Mouse (Mus musculus) lung, adult 18-20 months (tissue): ENCODE data around the gene Troap.
A peak's percentile ranks its signal among the peaks of the same experiment; 100 is the strongest.
"Not testable (repeated sequence)": the region's sequence is repeated elsewhere in the genome, so short reads cannot be mapped to it uniquely, and the experiment has no call there.

Experiments used
- DNase-seq, 2 experiments: peaks; one replicate each; pipeline ENCODE4 v3.0.0; 2022; ENCODE audit warnings: mixed read lengths in 2 of 2

The Troap gene

GRCm38 (mm10) chr15:99040920-99041856 is 33.2 kb upstream of the Troap start:
- no peak for DNase-seq

DNA sequence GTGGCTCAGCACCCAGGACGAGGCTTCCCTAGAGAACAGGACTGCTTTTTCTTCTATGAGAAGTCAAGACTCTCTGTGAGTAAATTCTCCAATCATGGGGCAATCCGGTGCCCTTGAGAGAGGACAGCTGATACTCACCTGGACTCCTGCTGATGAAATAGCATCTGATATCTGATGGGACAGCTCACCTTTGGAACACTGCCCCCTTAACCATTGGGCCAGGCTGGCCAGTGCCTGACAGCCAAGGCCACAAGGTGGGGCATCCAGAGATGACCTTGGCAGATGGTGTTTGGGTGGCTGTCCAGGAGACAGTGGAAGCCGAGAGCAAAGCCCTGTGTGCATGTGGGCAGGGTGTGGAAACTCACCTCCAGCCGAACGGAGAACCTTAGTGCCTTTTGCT is 32.0 kb upstream of the Troap start:
- no peak for DNase-seq

- DNase-seq, result peak in 1 of 2 experiments; percentile 46
These were observed 29.5 kb upstream of the Troap start for GRCm38 (mm10) chr15:99044854-99045253.

DNA sequence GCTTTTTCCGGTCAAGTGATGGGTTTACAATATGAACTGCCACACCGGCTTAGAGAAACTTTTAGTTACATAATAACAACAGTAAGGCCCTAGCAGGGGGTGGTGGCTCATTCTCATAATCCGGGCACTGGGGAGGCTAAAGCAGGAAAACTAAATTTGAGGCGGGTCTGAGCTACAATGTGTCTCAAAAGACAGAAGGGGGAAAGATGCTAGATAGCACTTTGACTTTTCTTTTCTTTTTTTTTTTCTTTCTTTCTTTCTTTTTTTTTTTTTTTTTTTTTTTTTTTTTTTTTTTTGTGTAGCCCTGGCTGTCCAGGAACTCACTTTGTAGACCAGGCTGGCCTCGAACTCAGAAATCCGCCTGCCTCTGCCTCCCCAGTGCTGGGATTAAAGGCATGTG is 28.6 kb upstream of the Troap start:
- DNase-seq, result not testable (repeated sequence)

DNA sequence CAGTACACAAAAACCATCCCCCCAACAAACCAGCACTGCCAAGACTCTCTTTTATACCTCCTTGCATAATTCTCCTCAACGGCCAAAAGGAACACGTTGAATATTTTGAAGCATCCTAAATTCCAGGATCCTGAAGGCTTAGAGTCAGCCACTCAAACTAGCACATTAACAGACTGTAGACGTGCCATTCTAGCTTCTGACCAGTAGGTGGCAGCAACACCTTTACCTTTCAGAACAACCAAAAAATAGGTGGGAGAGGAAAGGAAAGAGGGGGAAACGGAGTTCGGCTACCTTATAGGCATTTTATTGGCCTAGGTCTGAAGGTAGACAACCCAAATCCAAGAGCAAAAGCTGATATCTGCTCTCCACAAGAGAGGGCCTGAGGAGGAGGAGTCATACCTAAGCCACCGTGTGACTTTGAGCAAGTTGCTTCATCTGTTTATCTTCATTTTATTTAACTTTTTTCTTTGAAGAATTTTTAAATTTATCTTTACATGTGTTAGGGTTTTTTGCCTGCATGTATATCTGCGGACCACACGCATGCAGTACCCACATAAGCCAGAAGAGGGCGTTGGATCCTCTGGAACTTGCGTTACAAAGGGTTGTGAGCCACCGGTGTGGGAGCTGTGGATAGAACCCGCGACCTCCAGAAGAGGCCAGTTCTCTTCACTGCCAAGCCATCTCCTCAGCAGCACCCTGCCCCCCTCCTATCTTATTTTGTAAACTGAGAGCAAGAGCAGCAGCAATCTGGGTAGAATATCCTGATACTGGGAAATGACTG is 24.7 kb upstream of the Troap start:
- peak; percentile 50 to 51 for DNase-seq

- DNase-seq, result peak in 1 of 2 experiments; percentile 15
These were observed 21.0 kb upstream of the Troap start for GRCm38 (mm10) chr15:99053373-99053772.

- no peak for DNase-seq
These were observed 19.3 kb upstream of the Troap start, which contains the start of gene Prph for GRCm38 (mm10) chr15:99055040-99055439. TSS of gene Prph (plus strand) at chr15:99055174.

DNA sequence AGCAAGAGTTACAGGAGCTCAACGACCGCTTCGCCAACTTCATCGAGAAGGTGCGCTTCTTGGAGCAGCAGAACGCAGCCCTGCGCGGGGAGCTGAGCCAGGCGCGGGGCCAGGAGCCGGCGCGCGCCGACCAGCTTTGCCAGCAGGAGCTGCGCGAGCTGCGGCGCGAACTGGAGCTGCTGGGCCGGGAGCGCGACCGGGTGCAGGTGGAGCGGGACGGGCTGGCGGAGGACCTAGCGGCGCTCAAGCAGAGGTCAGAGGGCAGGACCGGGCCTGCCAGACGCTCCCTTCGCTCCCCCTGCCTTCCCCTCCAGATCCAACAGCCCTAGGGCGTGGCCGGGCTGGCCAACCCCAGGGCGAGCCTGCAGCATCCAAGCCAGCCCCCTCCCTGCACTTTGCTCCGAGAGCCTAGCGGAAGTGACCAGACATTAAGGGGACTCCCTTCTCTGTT is 18.8 kb upstream of the Troap start:
- no peak for DNase-seq

DNA sequence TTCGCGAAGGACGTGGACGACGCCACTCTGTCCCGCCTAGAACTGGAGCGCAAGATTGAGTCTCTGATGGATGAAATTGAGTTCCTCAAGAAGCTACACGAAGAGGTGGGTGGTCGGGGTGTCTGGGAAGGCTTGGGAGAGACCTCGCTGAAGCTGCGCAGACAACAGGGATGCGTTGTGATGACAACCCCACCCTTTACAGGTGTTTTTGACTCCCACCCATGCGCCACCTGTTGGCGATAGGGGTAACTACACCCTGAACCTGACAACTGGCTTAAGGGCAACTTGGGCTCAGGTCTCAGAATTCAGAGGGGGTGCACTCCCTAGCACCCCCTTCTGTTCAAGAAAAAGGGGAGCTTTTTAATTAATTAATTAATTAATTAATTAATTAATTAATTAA is 18.0 kb upstream of the Troap start:
- DNase-seq, result peak in 1 of 2 experiments; percentile 27

DNA sequence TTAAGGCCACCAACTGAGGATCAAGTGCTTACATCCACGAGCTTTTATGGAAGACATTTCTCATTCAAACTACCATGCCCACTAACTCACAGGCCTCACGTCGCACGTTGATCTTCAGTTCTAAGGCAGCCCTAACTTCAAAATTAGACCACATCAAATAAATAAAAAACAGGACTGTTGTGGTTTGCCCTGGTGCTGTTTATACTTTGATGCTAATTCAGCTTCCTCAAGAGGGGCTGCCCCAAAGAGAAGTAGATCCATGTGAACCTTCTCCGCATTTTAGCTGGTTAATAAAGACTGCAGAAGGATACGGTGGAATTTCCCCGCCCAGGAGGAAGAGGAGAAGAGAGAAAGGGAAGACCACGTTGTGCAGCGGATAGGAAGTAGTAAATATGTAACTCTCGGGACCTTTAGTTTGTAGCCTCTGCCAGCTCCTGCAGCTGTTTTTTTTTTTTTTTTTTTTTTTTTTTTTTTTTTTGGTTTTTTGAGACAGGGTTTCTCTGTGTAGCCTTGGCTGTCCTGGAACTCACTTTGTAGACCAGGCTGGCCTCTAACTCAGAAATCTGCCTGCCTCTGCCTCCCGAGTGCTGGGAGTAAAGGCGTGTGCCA is 8.7 kb upstream of the Troap start:
- no peak for DNase-seq

- DNase-seq, result no peak
These were observed 2.4 kb upstream of the Troap start for GRCm38 (mm10) chr15:99071988-99072387.

DNA sequence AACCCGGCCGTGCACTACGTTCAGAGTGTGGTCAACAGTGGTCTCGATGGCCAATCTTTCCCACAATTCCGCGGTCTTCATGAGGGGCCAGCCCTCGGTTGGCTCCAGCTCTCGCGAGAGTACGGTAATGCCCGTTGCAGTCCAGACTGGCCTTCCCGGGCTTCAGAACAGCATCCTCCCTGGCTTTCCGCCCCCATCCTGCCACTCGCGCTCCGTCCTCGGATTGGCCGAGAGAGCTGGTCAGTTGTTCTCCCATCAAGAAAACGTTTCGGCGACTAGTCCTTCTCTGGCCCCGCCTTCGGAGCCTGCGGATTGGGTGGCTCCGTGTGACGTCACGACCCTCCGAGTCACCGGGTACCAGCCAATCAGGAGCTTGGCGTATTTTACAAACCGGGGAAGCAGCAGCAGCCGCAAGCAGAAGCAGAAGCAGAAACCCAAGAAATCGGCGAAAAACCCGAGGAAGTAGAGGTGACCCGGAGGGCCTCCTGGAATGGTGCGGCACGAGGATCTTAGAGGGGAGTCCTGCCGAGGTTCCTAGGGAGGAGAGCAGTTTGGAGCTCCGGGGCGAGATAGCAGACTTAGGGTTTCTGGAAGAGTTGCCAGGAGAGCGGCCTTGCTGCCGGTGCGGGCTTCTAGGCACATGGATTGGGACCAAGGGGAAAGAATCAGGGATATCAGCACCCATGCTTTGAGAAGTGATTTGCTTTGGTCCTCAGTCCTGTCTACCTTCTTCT is 392 bp downstream of the Troap start:
- peak; percentile 97 to 98 for DNase-seq

GRCm38 (mm10) chr15:99076011-99076410 is 1.6 kb downstream of the Troap start:
- not testable (repeated sequence) for DNase-seq

DNA sequence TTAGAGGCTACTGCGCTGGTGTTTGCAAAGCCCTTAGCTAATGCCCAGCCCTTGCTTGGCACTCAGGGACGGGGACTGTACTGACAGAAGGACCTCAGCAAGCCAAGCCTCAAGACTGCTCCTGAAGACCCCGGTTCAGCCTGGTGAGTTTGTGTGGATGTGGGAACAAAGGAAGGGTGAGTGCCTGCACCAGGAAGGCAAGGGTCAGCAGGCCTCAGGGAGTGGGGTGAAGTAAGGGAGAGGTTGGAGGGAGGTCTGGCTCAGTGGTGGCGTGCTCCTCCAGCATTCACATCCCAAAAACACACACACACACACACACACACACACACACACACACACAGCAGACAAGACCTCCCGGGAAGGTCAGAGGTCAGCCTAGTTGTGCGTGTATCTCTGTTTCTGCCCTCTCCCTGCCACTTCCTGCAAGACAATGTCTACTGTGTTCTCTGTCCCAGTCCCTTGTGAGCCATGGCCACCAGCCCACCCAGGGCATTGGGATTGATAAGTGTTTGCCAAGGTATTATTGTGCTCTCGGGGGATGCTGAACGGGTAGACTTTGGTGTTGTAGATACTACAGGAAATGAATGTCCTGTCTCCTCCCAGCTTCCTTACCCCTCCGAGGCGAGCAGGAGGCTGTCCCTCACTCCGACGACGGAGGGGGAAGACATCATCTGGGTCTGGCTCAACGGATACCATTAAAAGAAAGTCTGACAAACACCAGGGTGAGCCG is 4.0 kb downstream of the Troap start:
- no peak for DNase-seq

GRCm38 (mm10) chr15:99079804-99080203 is 5.4 kb downstream of the Troap start:
- no peak for DNase-seq

GRCm38 (mm10) chr15:99082322-99082721 is 7.9 kb downstream of the Troap start:
- DNase-seq, result no peak

GRCm38 (mm10) chr15:99082840-99083239 is 8.5 kb downstream of the Troap start:
- no peak for DNase-seq

DNA sequence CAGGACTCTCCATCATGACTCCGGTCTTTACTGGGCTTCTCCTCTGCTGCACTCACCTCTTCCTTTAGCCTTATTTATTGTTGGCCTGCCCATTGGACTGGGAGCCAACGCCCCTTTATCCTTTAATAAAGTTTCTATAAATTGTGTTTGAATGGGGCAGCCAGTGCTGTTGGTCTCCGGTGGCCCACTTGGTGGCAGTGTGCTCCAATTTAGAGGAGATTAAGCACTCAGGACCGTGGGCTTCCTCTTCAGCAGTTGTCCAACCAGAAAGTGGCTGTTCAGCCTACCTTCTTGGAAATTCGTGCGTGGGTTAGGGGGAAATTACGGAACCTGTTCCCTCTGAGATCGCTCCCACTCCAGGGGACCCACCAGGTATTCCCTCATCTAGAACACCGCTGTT is 8.9 kb downstream of the Troap start:
- peak in 1 of 2 experiments; percentile 41 for DNase-seq

GRCm38 (mm10) chr15:99083867-99084557 is 9.6 kb downstream of the Troap start:
- DNase-seq, result no peak

GRCm38 (mm10) chr15:99084618-99085017 is 10.2 kb downstream of the Troap start:
- no peak for DNase-seq

GRCm38 (mm10) chr15:99085997-99086396 is 11.6 kb downstream of the Troap start:
- no peak for DNase-seq
